ENCODE assay signal across 12 mouse cellular contexts in the genomic region with DNA sequence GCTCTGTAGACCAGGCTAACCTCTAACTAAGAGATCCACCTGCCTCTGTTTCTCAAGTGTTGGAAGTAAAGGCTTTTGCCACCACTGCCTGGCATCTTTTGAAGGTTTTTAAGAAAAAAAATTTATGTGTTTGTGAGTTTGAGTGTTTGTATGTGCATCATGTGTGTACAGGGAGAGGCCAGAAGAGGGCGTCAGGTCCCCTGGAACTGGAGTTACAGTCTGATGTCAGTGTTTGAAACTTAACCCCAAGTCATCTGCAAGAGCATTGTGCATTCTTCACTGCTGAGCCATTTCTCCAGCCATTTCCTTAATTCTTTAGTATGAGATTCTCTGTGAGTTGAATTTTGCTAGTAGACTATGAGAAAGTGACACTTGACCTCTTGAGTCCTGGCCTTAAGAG. TPM values are rescaled to one million over a fixed set of nuclear protein-coding genes. Genes with fewer than 3 reads are reported as not detected.
A peak's percentile ranks its signal among the peaks of the same experiment; 100 is the strongest.
DNase-seq lines count a peak whose midpoint lies in the region; ATAC-seq and TF ChIP-seq lines count a peak whose summit lies in the region.
"Had no signal": no experiment of that assay in that cellular context is flagged by ENCODE, and none has a peak within 500 bp of the region (broad histone marks: within the 10 kb centered on the region; RNA-seq: fewer than 3 reads in every experiment).

No protein-coding gene starts in this region.

- no peak overlapping the region for H3K9ac ChIP-seq in kidney, embryonic 14.5 days (ENCODE audit: low read depth, low read length)
- H3K9ac ChIP-seq in ES-Bruce4 (ENCODE audit: low read depth, poor library complexity, severe bottlenecking), result no peak overlapping the region
- no peak overlapping the region for H3K9ac ChIP-seq in midbrain, embryonic 11.5 days (ENCODE audit: low read length)
- no peak overlapping the region for H3K9ac ChIP-seq in heart, embryonic 11.5 days (ENCODE audit: low read depth, low read length)
- H3K9ac ChIP-seq: midbrain, embryonic 12.5 days had no signal

- H3K4me1 ChIP-seq in kidney, adult 2 months (ENCODE audit: control insufficient read depth, insufficient read depth, low read length), result peaks cover 12% of the 10 kb centered on the region; the same call in 1 of the 2 replicates
- 0 out of 2 replicates have a peak, but pooled peaks cover 3% of the 10 kb centered on the region for H3K4me1 ChIP-seq in kidney, embryonic 14.5 days (ENCODE audit: control insufficient read depth, insufficient read depth, low read length)
- no peaks in the 10 kb centered on the region for H3K4me1 ChIP-seq in ES-Bruce4 (ENCODE audit: control insufficient read depth, insufficient read depth, low read length)
- no peaks in the 10 kb centered on the region for H3K4me1 ChIP-seq in midbrain, embryonic 11.5 days (ENCODE audit: control insufficient read depth, insufficient read depth, low read length)
- peaks cover 5% of the 10 kb centered on the region; the same call in 1 of the 2 replicates for H3K4me1 ChIP-seq in heart, embryonic 11.5 days (ENCODE audit: control insufficient read depth, insufficient read depth, low read length)
- H3K4me1 ChIP-seq: midbrain, embryonic 12.5 days had no signal

- no peak for TF ChIP-seq EP300 in ES-Bruce4 (IDR thresholded peaks at IDR 0.05; ENCODE audit: insufficient read depth, low read depth, low read length)

- DNase-seq in kidney, adult 2 months, result no peak
- DNase-seq in 3T3-L1 (ENCODE audit: low read depth, low spot score), result peak; percentile 60
- no peak for DNase-seq in midbrain, embryonic 11.5 days (ENCODE audit: low spot score, missing footprints)
- DNase-seq in layer of hippocampus, adult 9-11 months, result no peak
- DNase-seq: cerebellum, adult 11 months; gastrocnemius, postnatal 14 days; kidney, postnatal 14 days had no signal

- TF ChIP-seq POLR2A in kidney, adult 2 months (IDR thresholded peaks at IDR 0.05; ENCODE audit: low read depth, low read length), result no peak
- TF ChIP-seq POLR2A in ES-Bruce4 (IDR thresholded peaks at IDR 0.05; ENCODE audit: insufficient read depth, low read length), result no peak

- no peak overlapping the region for H3K4me3 ChIP-seq in kidney, adult 2 months (ENCODE audit: insufficient read depth, low read depth, low read length)
- H3K4me3 ChIP-seq in kidney, embryonic 14.5 days (ENCODE audit: low read length), result no peak overlapping the region
- no peak overlapping the region for H3K4me3 ChIP-seq in ES-Bruce4 (ENCODE audit: low read depth, low read length)
- no peak overlapping the region for H3K4me3 ChIP-seq in midbrain, embryonic 11.5 days (ENCODE audit: low read depth, low read length)
- no peak overlapping the region for H3K4me3 ChIP-seq in heart, embryonic 11.5 days (ENCODE audit: low read depth, low read length)
- H3K4me3 ChIP-seq: midbrain, embryonic 12.5 days had no signal

- ATAC-seq in kidney, embryonic 14.5 days (ENCODE audit: low FRiP score, low TSS enrichment), result no peak
- peak; percentile 40; the same call in 1 of the 2 replicates for ATAC-seq in megakaryocyte, adult 5-6 weeks (ENCODE audit: poor library complexity, severe bottlenecking)
- ATAC-seq in midbrain, embryonic 11.5 days (ENCODE audit: low FRiP score), result no peak
- ATAC-seq in heart, embryonic 11.5 days (replicated peaks; ENCODE audit: insufficient number of reproducible peaks, low FRiP score, low TSS enrichment), result no peak

- WGBS in kidney, adult 2 months, result 98% methylated on average over 1 of the region's 1 CpGs
- 83% methylated on average over 1 of the region's 1 CpGs for WGBS in kidney, embryonic 14.5 days
- WGBS in midbrain, embryonic 11.5 days, result 69% methylated on average over 1 of the region's 1 CpGs
- WGBS in heart, embryonic 11.5 days (ENCODE audit: insufficient replicate concordance), result 68% methylated on average over 1 of the region's 1 CpGs

- no peak overlapping the region for H3K4me2 ChIP-seq in kidney, embryonic 14.5 days (replicated peaks; ENCODE audit: low read depth, low read length)
- no peak overlapping the region for H3K4me2 ChIP-seq in midbrain, embryonic 11.5 days
- H3K4me2 ChIP-seq in heart, embryonic 11.5 days, result no peak overlapping the region
- H3K4me2 ChIP-seq: midbrain, embryonic 12.5 days had no signal

- TF ChIP-seq CTCF in kidney, adult 2 months (conservative IDR thresholded peaks at IDR 0.05; ENCODE audit: insufficient read depth, insufficient read length, low read depth, low read length), result peak; percentile 45
- TF ChIP-seq CTCF in ES-Bruce4 (IDR thresholded peaks at IDR 0.05; ENCODE audit: low read depth, low read length), result peak; percentile 21

- no peaks in the 10 kb centered on the region; the same call in 1 of the 2 replicates for H3K36me3 ChIP-seq in kidney, adult 2 months (ENCODE audit: control insufficient read depth, insufficient read depth, low read length)
- peaks cover 5% of the 10 kb centered on the region; the same call in 1 of the 2 replicates for H3K36me3 ChIP-seq in kidney, embryonic 14.5 days (ENCODE audit: control insufficient read depth, insufficient read depth, low read length)
- H3K36me3 ChIP-seq in ES-Bruce4 (ENCODE audit: control insufficient read depth, insufficient read depth, low read length, poor library complexity, severe bottlenecking), result no peaks in the 10 kb centered on the region; the same call in 1 of the 2 replicates
- H3K36me3 ChIP-seq in midbrain, embryonic 11.5 days (ENCODE audit: control insufficient read depth, insufficient read depth, low read length), result no peaks in the 10 kb centered on the region
- peaks cover 3% of the 10 kb centered on the region; the same call in 1 of the 2 replicates for H3K36me3 ChIP-seq in heart, embryonic 11.5 days (ENCODE audit: control insufficient read depth, insufficient read depth, low read length)

- H3K9me3 ChIP-seq in kidney, embryonic 14.5 days (ENCODE audit: control insufficient read depth, low read length), result 0 out of 2 replicates have a peak, but pooled peaks cover 2% of the 10 kb centered on the region
- H3K9me3 ChIP-seq in ES-Bruce4 (replicated peaks; ENCODE audit: control insufficient read depth, insufficient read depth, low read length, poor library complexity, severe bottlenecking), result no peaks in the 10 kb centered on the region
- no peaks in the 10 kb centered on the region for H3K9me3 ChIP-seq in midbrain, embryonic 11.5 days (ENCODE audit: control insufficient read depth, low read length)
- 0 out of 2 replicates have a peak, but pooled peaks cover 2% of the 10 kb centered on the region for H3K9me3 ChIP-seq in heart, embryonic 11.5 days (replicated peaks; ENCODE audit: control insufficient read depth, low read length)
- H3K9me3 ChIP-seq: midbrain, embryonic 12.5 days had no signal

- H3K27ac ChIP-seq in kidney, adult 2 months (ENCODE audit: insufficient read depth, low read depth, low read length), result no peak overlapping the region
- no peak overlapping the region for H3K27ac ChIP-seq in kidney, embryonic 14.5 days (ENCODE audit: low read depth, low read length)
- no peak overlapping the region for H3K27ac ChIP-seq in ES-Bruce4 (ENCODE audit: insufficient read depth, low read length)
- H3K27ac ChIP-seq in midbrain, embryonic 11.5 days (ENCODE audit: low read depth, low read length), result no peak overlapping the region
- H3K27ac ChIP-seq in heart, embryonic 11.5 days (ENCODE audit: low read depth, low read length), result no peak overlapping the region
- H3K27ac ChIP-seq: midbrain, embryonic 12.5 days had no signal

- no peaks in the 10 kb centered on the region for H3K27me3 ChIP-seq in kidney, adult 2 months (replicated peaks; ENCODE audit: control insufficient read depth, insufficient read depth, low read length)
- H3K27me3 ChIP-seq in kidney, embryonic 14.5 days (ENCODE audit: control insufficient read depth, insufficient read depth, low read length), result no peaks in the 10 kb centered on the region
- H3K27me3 ChIP-seq in ES-Bruce4 (ENCODE audit: control insufficient read depth, insufficient read depth, low read length, poor library complexity, severe bottlenecking), result no peaks in the 10 kb centered on the region
- H3K27me3 ChIP-seq in midbrain, embryonic 11.5 days (ENCODE audit: control insufficient read depth, insufficient read depth, low read length), result no peaks in the 10 kb centered on the region
- no peaks in the 10 kb centered on the region for H3K27me3 ChIP-seq in heart, embryonic 11.5 days (ENCODE audit: control insufficient read depth, insufficient read depth, low read length)
- H3K27me3 ChIP-seq: midbrain, embryonic 12.5 days had no signal

RNA-seq across cellular contexts. Expression of gene Babam2, which starts 11.9 kb away (rescaled TPM):
- polyA plus RNA-seq in kidney, adult 2 months (2012; rRNA removed), result 33.8 and 38.7 TPM in 2 replicates
- polyA plus RNA-seq in kidney, embryonic 14.5 days (2014; fragmentation: Nextera tagmentation; extraction: Ambion mirVana), result 60.6 and 68.5 TPM in 2 replicates
- 92.8 and 99.2 TPM in 2 replicates for polyA plus RNA-seq in ES-Bruce4 (2011; ENCODE audit: insufficient read depth, insufficient read length, low read depth, missing spikeins)
- total RNA-seq in megakaryocyte, adult 5-6 weeks (2015), result 106 and 112 TPM in 2 replicates
- 41.2 and 55.3 TPM in 2 replicates for total RNA-seq in megakaryocyte, adult 5-6 weeks (2017)
- polyA plus RNA-seq in midbrain, embryonic 11.5 days (2014; fragmentation: Nextera tagmentation; extraction: Ambion mirVana), result 45.9 and 50.6 TPM in 2 replicates
- polyA plus RNA-seq in heart, embryonic 11.5 days (2014; fragmentation: Nextera tagmentation; extraction: Ambion mirVana), result 42.9 and 57.8 TPM in 2 replicates

RNA-seq across cellular contexts. Expression of gene Rbks, which starts 12.0 kb away (rescaled TPM):
- 15.7 and 16.4 TPM in 2 replicates for polyA plus RNA-seq in kidney, adult 2 months (2012; rRNA removed)
- 3.1 and 3.2 TPM in 2 replicates for polyA plus RNA-seq in kidney, embryonic 14.5 days (2014; fragmentation: Nextera tagmentation; extraction: Ambion mirVana)
- polyA plus RNA-seq in ES-Bruce4 (2011; ENCODE audit: insufficient read depth, insufficient read length, low read depth, missing spikeins), result 1.4 and 1.5 TPM in 2 replicates
- 52.2 and 60.9 TPM in 2 replicates for total RNA-seq in megakaryocyte, adult 5-6 weeks (2015)
- 31.0 and 37.4 TPM in 2 replicates for total RNA-seq in megakaryocyte, adult 5-6 weeks (2017)
- 2.8 and 3.3 TPM in 2 replicates for polyA plus RNA-seq in midbrain, embryonic 11.5 days (2014; fragmentation: Nextera tagmentation; extraction: Ambion mirVana)
- polyA plus RNA-seq in heart, embryonic 11.5 days (2014; fragmentation: Nextera tagmentation; extraction: Ambion mirVana), result 4.9 and 7.7 TPM in 2 replicates
